Mouse (Mus musculus) heart, adult 2 months (tissue): ENCODE measurements around the gene Slc12a6. TPM values are rescaled to one million over a fixed set of nuclear protein-coding genes. Genes with fewer than 3 reads are reported as not detected.
A peak's percentile ranks its signal among the peaks of the same experiment; 100 is the strongest.

ENCODE experiments used
- DNase-seq, 2 experiments: peaks; one replicate each; pipeline ENCODE4 v3.0.0; 2021
- H3K27ac ChIP-seq: fragments of 200-600 bp; 2 replicates; pipeline ENCODE4 v1.8.1; 2022
- H3K27me3 ChIP-seq: fragments of 200-500 bp; 2 replicates; pipeline ENCODE4 v1.6.1; 2012; ENCODE audit warnings: mild to moderate bottlenecking, low read length, inconsistent platforms, mixed read lengths; ENCODE audit not compliant: control insufficient read depth, insufficient read depth
- H3K36me3 ChIP-seq: fragments of 200-500 bp; 2 replicates; pipeline ENCODE4 v1.6.1; 2012; ENCODE audit warnings: low read length, inconsistent platforms; ENCODE audit not compliant: control insufficient read depth, insufficient read depth
- H3K4me1 ChIP-seq: fragments of 200-500 bp; 2 replicates; pipeline ENCODE4 v1.6.1; 2011; ENCODE audit warnings: low read length; ENCODE audit not compliant: control insufficient read depth, insufficient read depth
- H3K4me3 ChIP-seq: fragments of 200-600 bp; 2 replicates; pipeline ENCODE4 v1.8.1; 2022
- H3K79me2 ChIP-seq: fragments of 200-500 bp; replicated peaks from 2 replicates; pipeline ENCODE4 v1.6.1; 2012; ENCODE audit warnings: mild to moderate bottlenecking, inconsistent platforms, low read length, moderate library complexity, mixed read lengths; ENCODE audit not compliant: control insufficient read depth, insufficient read depth
- H3K9ac ChIP-seq: fragments of 200-500 bp; 2 replicates; pipeline ENCODE4 v1.6.1; 2012; ENCODE audit warnings: low read depth, mild to moderate bottlenecking, control low read depth, inconsistent platforms, low read length, mixed read lengths
- CTCF ChIP-seq: fragments of 200-600 bp; IDR thresholded peaks from 2 replicates; pipeline ENCODE4 v1.8.1; 2022; ENCODE audit warnings: antibody characterized with exemption, mild to moderate bottlenecking, moderate library complexity
- EP300 ChIP-seq: fragments of 200-500 bp; IDR thresholded peaks from 2 replicates; pipeline ENCODE4 v1.6.1; 2011; ENCODE audit warnings: low read depth, low read length, control low read depth; ENCODE audit not compliant: insufficient read depth
- POLR2A ChIP-seq: fragments of 200-500 bp; IDR thresholded peaks from 2 replicates; pipeline ENCODE4 v1.6.1; 2011; ENCODE audit warnings: mild to moderate bottlenecking, low read depth, low read length, control low read depth; ENCODE audit not compliant: insufficient read depth
- WGBS: fragments of 180-500 bp; shearing (Covaris S2); methylation state at CpG from one replicate; pipeline ENCODE4 v1.1.7; 2018; 5-methylcytosine and 5-hydroxymethylcytosine counted together
- intact Hi-C: fragments of 180-260 bp; cut with DNase I; formaldehyde crosslinking; loops from one replicate; pipeline ENCODE4 v1.15.1; 2025
- long read RNA-seq: library from polyadenylated mRNA; stranded (forward); transcript quantifications from one replicate; pipeline ENCODE4 v2.0.0, GENCODE M21; 2021
- polyA plus RNA-seq: library from polyadenylated mRNA; depleted of rRNA; stranded (reverse); fragments of >200 nt; gene quantifications from 2 replicates; pipeline ENCODE4 v1.2.3, GENCODE M21; 2012; rRNA removed
- total RNA-seq, 2 experiments: library from RNA; stranded (reverse); gene quantifications; 2 replicates each; pipeline ENCODE4 v1.2.3; 2021

Gene Slc12a6
- total RNA-seq (10 to 100 TPM; 31.1 to 32.9 TPM), polyA plus RNA-seq (23.2 and 44.3 TPM in 2 replicates)
- long read RNA-seq, full-length matches to known transcripts, result 2 of 4 reads
- long read RNA-seq, partial matches to known transcripts, result 0 of 4 reads
- long read RNA-seq, other reads (novel, unspliced or antisense), result 2 of 4 reads

- TF ChIP-seq EP300 (0 out of 2 replicates have a peak, but pooled peaks have one; percentile 7), CTCF (peak; percentile 54), POLR2A (no peak; the same call in 1 of the 2 replicates)
- Histone ChIP-seq H3K9ac (peak within 1 kb of the TSS; percentile 85), H3K4me3 (peak within 1 kb of the TSS; percentile 67), H3K4me1 (peaks cover 6% of the 10 kb centered on the region), H3K79me2 (no peaks in the 10 kb centered on the region), H3K36me3 (peaks cover 6% of the 10 kb centered on the region), H3K27me3 (no peaks in the 10 kb centered on the region), H3K27ac (peak within 1 kb of the TSS; percentile 99)
- WGBS, result 1% methylated on average over 77 of the region's 85 CpGs
- intact Hi-C loops, result loop anchor here (2.0 to 10.0 kb wide), 5 partner anchors 17 to 219 kb away; partner anchors contain the start of genes Chrm5 and Emc7
- peak; percentile 94 to 96 for DNase-seq
Measured at GRCm38 (mm10) chr2:112265448-112266241, at the start of gene Slc12a6. Slc12a6 (plus strand) TSS chr2:112265825.

- 12% methylated on average over 1 of the region's 1 CpGs for WGBS
- Histone ChIP-seq H3K4me3 (no peak overlapping the region), H3K27me3 (no peaks in the 10 kb centered on the region), H3K27ac (no peak overlapping the region), H3K4me1 (no peaks in the 10 kb centered on the region), H3K36me3 (no peaks in the 10 kb centered on the region), H3K9ac (no peak overlapping the region), H3K79me2 (no peaks in the 10 kb centered on the region)
- TF ChIP-seq EP300, result no peak
- peak; percentile 73 for TF ChIP-seq CTCF
- TF ChIP-seq POLR2A, result no peak
- no peak for DNase-seq
- intact Hi-C loops, result loop anchor here (2.0 kb wide), 1 partner anchor 17 kb away; no protein-coding TSS in a partner anchor
Measured at GRCm38 (mm10) chr2:112215977-112216376, 49.6 kb upstream of the Slc12a6 start.

GRCm38 (mm10) chr2:112217614-112218013 lies 48.0 kb upstream of the Slc12a6 start:
- 64% methylated on average over 6 of the region's 6 CpGs for WGBS
- intact Hi-C loops, result loop anchor here (2.0 kb wide), 1 partner anchor 19 kb away; no protein-coding TSS in a partner anchor
- no peak overlapping the region for H3K27ac ChIP-seq
- TF ChIP-seq CTCF (no peak), EP300 (no peak), POLR2A (no peak)
- H3K36me3 ChIP-seq, result no peaks in the 10 kb centered on the region
- no peak overlapping the region for H3K9ac ChIP-seq
- no peak overlapping the region for H3K4me3 ChIP-seq
- H3K4me1 ChIP-seq, result no peaks in the 10 kb centered on the region
- no peaks in the 10 kb centered on the region for H3K27me3 ChIP-seq
- no peak for DNase-seq
- H3K79me2 ChIP-seq, result no peaks in the 10 kb centered on the region

GRCm38 (mm10) chr2:112220880-112221279 lies 44.7 kb upstream of the Slc12a6 start:
- DNase-seq, result no peak
- intact Hi-C loops, result no loop called here
- H3K4me1 ChIP-seq, result no peaks in the 10 kb centered on the region
- H3K9ac ChIP-seq, result no peak overlapping the region
- 66% methylated on average over 5 of the region's 5 CpGs for WGBS
- no peaks in the 10 kb centered on the region for H3K27me3 ChIP-seq
- H3K27ac ChIP-seq, result no peak overlapping the region
- H3K36me3 ChIP-seq, result no peaks in the 10 kb centered on the region
- no peak overlapping the region for H3K4me3 ChIP-seq
- H3K79me2 ChIP-seq, result no peaks in the 10 kb centered on the region
- TF ChIP-seq POLR2A, result no peak
- TF ChIP-seq CTCF, result no peak
- no peak for TF ChIP-seq EP300

- WGBS, result 40% methylated on average over 5 of the region's 5 CpGs
- Histone ChIP-seq H3K36me3 (no peaks in the 10 kb centered on the region), H3K27me3 (no peaks in the 10 kb centered on the region), H3K9ac (no peak overlapping the region), H3K79me2 (no peaks in the 10 kb centered on the region), H3K4me1 (no peaks in the 10 kb centered on the region), H3K27ac (no peak overlapping the region), H3K4me3 (no peak overlapping the region)
- intact Hi-C loops, result no loop called here
- no peak for DNase-seq
- TF ChIP-seq POLR2A (no peak), CTCF (no peak), EP300 (no peak)
Measured at GRCm38 (mm10) chr2:112222607-112223006, 43.0 kb upstream of the Slc12a6 start.

GRCm38 (mm10) chr2:112224356-112224755 lies 41.3 kb upstream of the Slc12a6 start:
- no peaks in the 10 kb centered on the region for H3K36me3 ChIP-seq
- intact Hi-C loops, result no loop called here
- no peak overlapping the region for H3K9ac ChIP-seq
- no peak overlapping the region for H3K4me3 ChIP-seq
- TF ChIP-seq EP300 (no peak), CTCF (no peak), POLR2A (no peak)
- no peaks in the 10 kb centered on the region for H3K27me3 ChIP-seq
- DNase-seq, result no peak
- H3K4me1 ChIP-seq, result no peaks in the 10 kb centered on the region
- 47% methylated on average over 4 of the region's 4 CpGs for WGBS
- no peaks in the 10 kb centered on the region for H3K79me2 ChIP-seq
- H3K27ac ChIP-seq, result no peak overlapping the region
